Mouse (Mus musculus) intestine, embryonic 15.5 days (tissue): ENCODE measurements around the gene Rbm20. TPM values are rescaled to one million over a fixed set of nuclear protein-coding genes. Genes with fewer than 3 reads are reported as not detected.

ENCODE experiments used
- ATAC-seq: fragments of 200-750 bp; cut with Nextera tagmentation; 2 replicates; pipeline ENCODE4 v1.8.0; 2017; ENCODE audit warnings: moderate TSS enrichment, moderate library complexity
- H3K27ac ChIP-seq: fragments of 300-500 bp; sonication (generic); 2 replicates; pipeline ENCODE4 v1.5.1; 2015; ENCODE audit warnings: mild to moderate bottlenecking, inconsistent platforms
- H3K27me3 ChIP-seq: fragments of 300-500 bp; sonication (generic); replicated peaks from 2 replicates; pipeline ENCODE4 v1.6.1; 2015; ENCODE audit warnings: inconsistent platforms
- H3K36me3 ChIP-seq: fragments of 300-500 bp; sonication (generic); 2 replicates; pipeline ENCODE4 v1.6.1; 2015; ENCODE audit warnings: inconsistent platforms
- H3K4me1 ChIP-seq: fragments of 300-500 bp; sonication (generic); replicated peaks from 2 replicates; pipeline ENCODE4 v1.6.1; 2015; ENCODE audit warnings: inconsistent platforms
- H3K4me2 ChIP-seq: fragments of 300-500 bp; sonication (generic); replicated peaks from 2 replicates; pipeline ENCODE4 v1.6.1; 2015; ENCODE audit warnings: mild to moderate bottlenecking, inconsistent platforms
- H3K4me3 ChIP-seq: fragments of 300-500 bp; sonication (generic); replicated peaks from 2 replicates; pipeline ENCODE4 v1.5.1; 2015; ENCODE audit warnings: inconsistent platforms
- H3K9ac ChIP-seq: fragments of 300-500 bp; sonication (generic); 2 replicates; pipeline ENCODE4 v1.6.1; 2015; ENCODE audit warnings: inconsistent platforms
- H3K9me3 ChIP-seq: fragments of 300-500 bp; sonication (generic); 2 replicates; pipeline ENCODE4 v1.6.1; 2016; ENCODE audit warnings: inconsistent platforms
- WGBS: fragments of 180-500 bp; shearing (Covaris S2); methylation state at CpG from one replicate; pipeline ENCODE4 v1.1.7; 2015; 5-methylcytosine and 5-hydroxymethylcytosine counted together
- polyA plus RNA-seq: library from polyadenylated mRNA; unstranded; fragments of >200 nt; fragmentation: Nextera tagmentation; extraction: Ambion mirVana; gene quantifications from 2 replicates; pipeline ENCODE4 v1.2.1, GENCODE M21; 2015

Rbm20 gene
- polyA plus RNA-seq, 1 experiment from 2014 or later: 0.77 TPM

GRCm38 (mm10) chr19:53819299-53819698 is 142.2 kb downstream of the Rbm20 start:
- Histone ChIP-seq H3K27ac (no peak overlapping the region), H3K4me1 (peaks cover 14% of the 10 kb centered on the region; the same call in 1 of the 2 replicates), H3K4me3 (no peak overlapping the region), H3K36me3 (no peaks in the 10 kb centered on the region), H3K9ac (no peak overlapping the region), H3K4me2 (no peak overlapping the region), H3K27me3 (no peaks in the 10 kb centered on the region), H3K9me3 (no peaks in the 10 kb centered on the region)
- WGBS: 62% methylated on average over 6 of the region's 6 CpGs
- ATAC-seq: no peak

- WGBS: 55% methylated on average over 13 of the region's 13 CpGs
- ATAC-seq: 0 out of 2 replicates have a peak, but pooled peaks have one; percentile 33
- H3K4me1 ChIP-seq: peaks cover 14% of the 10 kb centered on the region; the same call in 1 of the 2 replicates
Observed at GRCm38 (mm10) chr19:53821241-53822120, 144.4 kb downstream of the Rbm20 start.

DNA sequence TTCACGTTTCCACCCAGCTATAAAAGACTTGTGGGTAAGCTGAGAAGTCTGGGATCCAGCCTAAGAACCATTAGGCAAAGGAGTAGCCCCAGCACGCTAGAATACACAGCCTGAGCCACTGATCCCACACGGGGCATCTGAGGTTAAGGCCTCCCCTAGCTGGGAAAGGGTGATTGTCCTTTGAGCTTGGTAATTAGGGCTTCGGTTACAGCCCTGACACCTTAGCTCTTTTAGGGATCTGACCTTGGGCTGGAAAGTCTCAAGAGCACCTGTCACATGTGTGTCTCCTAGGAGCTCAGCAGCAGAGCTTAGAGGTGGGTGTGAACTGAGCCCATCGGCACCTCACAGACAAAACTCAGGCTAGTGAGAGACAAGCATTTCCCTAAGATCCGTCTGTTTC is 146.7 kb downstream of the Rbm20 start:
- WGBS: 30% methylated on average over 6 of the region's 6 CpGs
- no peaks in the 10 kb centered on the region for H3K9me3 ChIP-seq
- no peak overlapping the region for H3K9ac ChIP-seq
- no peak overlapping the region for H3K4me2 ChIP-seq
- H3K4me1 ChIP-seq: peaks cover 12% of the 10 kb centered on the region; the same call in 1 of the 2 replicates
- ATAC-seq: 0 out of 2 replicates have a peak, but pooled peaks have one; percentile 21
- no peak overlapping the region for H3K4me3 ChIP-seq
- H3K27me3 ChIP-seq: no peaks in the 10 kb centered on the region
- H3K36me3 ChIP-seq: no peaks in the 10 kb centered on the region
- no peak overlapping the region for H3K27ac ChIP-seq

More at GRCm38 (mm10) chr19:53821241-53822120, 144.4 kb downstream of the Rbm20 start:
- no peaks in the 10 kb centered on the region for H3K9me3 ChIP-seq
- H3K9ac ChIP-seq: no peak overlapping the region
- no peak overlapping the region for H3K4me3 ChIP-seq
- no peak overlapping the region for H3K27ac ChIP-seq
- H3K36me3 ChIP-seq: no peaks in the 10 kb centered on the region
- H3K4me2 ChIP-seq: no peak overlapping the region
- H3K27me3 ChIP-seq: no peaks in the 10 kb centered on the region

GRCm38 (mm10) chr19:53824872-53825680 is 148.0 kb downstream of the Rbm20 start:
- H3K36me3 ChIP-seq: no peaks in the 10 kb centered on the region
- H3K4me3 ChIP-seq: peak overlapping the region; percentile 23
- H3K9ac ChIP-seq: 0 out of 2 replicates have a peak overlapping the region, but pooled peaks have one; percentile 21
- H3K27ac ChIP-seq: no peak overlapping the region
- H3K9me3 ChIP-seq: no peaks in the 10 kb centered on the region
- peak overlapping the region; percentile 46 for H3K4me2 ChIP-seq
- H3K4me1 ChIP-seq: peaks cover 12% of the 10 kb centered on the region; the same call in 1 of the 2 replicates
- H3K27me3 ChIP-seq: no peaks in the 10 kb centered on the region
- peak; percentile 69 for ATAC-seq
- 62% methylated on average over 21 of the region's 21 CpGs for WGBS

DNA sequence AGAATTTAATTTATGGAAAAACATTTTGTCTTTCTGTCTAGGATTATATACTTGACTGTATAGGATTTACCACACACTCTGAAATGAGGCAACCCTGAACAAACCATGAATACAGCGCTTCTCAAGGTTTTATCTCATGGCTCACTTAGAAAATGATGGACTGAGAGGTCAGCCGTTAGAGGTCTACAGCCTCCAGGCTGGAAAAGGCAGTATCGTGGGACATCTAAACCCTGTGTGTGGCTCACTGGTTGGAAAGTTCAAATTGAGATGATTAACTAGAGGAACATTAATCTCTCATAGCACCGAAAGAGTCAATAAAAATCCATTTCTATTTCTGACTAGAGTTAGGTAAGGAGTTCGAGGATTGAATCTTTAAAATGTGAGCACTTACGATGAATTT is 152.9 kb downstream of the Rbm20 start:
- Histone ChIP-seq H3K4me3 (no peak overlapping the region), H3K36me3 (no peaks in the 10 kb centered on the region), H3K27me3 (no peaks in the 10 kb centered on the region), H3K27ac (no peak overlapping the region), H3K4me2 (no peak overlapping the region), H3K4me1 (peaks cover 12% of the 10 kb centered on the region), H3K9me3 (no peaks in the 10 kb centered on the region), H3K9ac (no peak overlapping the region)
- WGBS: 43% methylated on average over 6 of the region's 6 CpGs
- ATAC-seq: no peak

- Histone ChIP-seq H3K36me3 (no peaks in the 10 kb centered on the region), H3K4me1 (peaks cover 12% of the 10 kb centered on the region), H3K9ac (no peak overlapping the region; the same call in 1 of the 2 replicates), H3K4me3 (no peak overlapping the region), H3K4me2 (peak overlapping the region; percentile 11; the same call in 1 of the 2 replicates), H3K9me3 (no peaks in the 10 kb centered on the region), H3K27me3 (no peaks in the 10 kb centered on the region), H3K27ac (peak overlapping the region; percentile 22; the same call in 1 of the 2 replicates)
- ATAC-seq: peak; percentile 88
- WGBS: 10% methylated on average over 8 of the region's 8 CpGs
Observed at GRCm38 (mm10) chr19:53830407-53831163, 153.5 kb downstream of the Rbm20 start.

GRCm38 (mm10) chr19:53831164-53831448 is 154.0 kb downstream of the Rbm20 start:
- H3K9ac ChIP-seq: no peak overlapping the region
- H3K27me3 ChIP-seq: no peaks in the 10 kb centered on the region
- no peaks in the 10 kb centered on the region for H3K36me3 ChIP-seq
- no peak overlapping the region for H3K4me2 ChIP-seq
- ATAC-seq: peak; percentile 8; the same call in 1 of the 2 replicates
- H3K9me3 ChIP-seq: no peaks in the 10 kb centered on the region
- H3K4me3 ChIP-seq: no peak overlapping the region
- H3K27ac ChIP-seq: no peak overlapping the region
- H3K4me1 ChIP-seq: peaks cover 12% of the 10 kb centered on the region
- WGBS: 23% methylated on average over 3 of the region's 3 CpGs

- no peaks in the 10 kb centered on the region for H3K27me3 ChIP-seq
- no peak for ATAC-seq
- H3K27ac ChIP-seq: no peak overlapping the region
- H3K9me3 ChIP-seq: no peaks in the 10 kb centered on the region
- no peak overlapping the region for H3K9ac ChIP-seq
- H3K36me3 ChIP-seq: no peaks in the 10 kb centered on the region
- 39% methylated on average over 7 of the region's 7 CpGs for WGBS
- no peak overlapping the region for H3K4me2 ChIP-seq
- H3K4me1 ChIP-seq: peaks cover 15% of the 10 kb centered on the region
- H3K4me3 ChIP-seq: no peak overlapping the region
Observed at GRCm38 (mm10) chr19:53832512-53832911, 155.4 kb downstream of the Rbm20 start.

DNA sequence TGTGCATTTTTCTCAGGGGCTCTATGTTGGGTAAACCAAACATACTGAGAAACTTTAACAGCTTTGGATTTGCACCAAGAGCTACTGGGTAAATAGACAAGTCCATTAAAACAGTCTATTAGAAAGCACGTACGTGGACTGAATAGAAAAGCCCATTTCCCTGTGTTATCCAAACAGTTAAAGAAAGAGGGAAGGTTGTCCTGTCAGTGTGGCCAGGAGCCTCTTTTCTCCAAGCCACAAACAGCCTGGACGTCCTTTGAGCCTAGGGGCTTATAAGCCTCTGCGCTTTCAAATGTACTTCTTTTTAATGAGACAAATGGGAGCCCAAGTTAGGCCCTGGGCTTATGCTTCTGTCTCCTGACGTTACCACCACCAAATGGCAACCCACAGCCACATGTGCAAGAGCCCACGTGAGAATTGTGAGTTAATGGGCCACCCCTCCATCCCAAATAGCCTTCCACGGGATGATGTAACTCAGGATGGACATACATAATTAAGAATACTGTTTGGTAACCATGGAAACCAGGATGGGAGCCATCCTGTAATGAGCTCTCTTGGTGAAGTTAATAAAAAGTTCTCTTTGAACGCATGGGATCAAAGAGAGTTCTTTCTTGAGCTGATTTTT is 156.8 kb downstream of the Rbm20 start:
- Histone ChIP-seq H3K27me3 (no peaks in the 10 kb centered on the region), H3K4me1 (peaks cover 15% of the 10 kb centered on the region), H3K36me3 (no peaks in the 10 kb centered on the region), H3K4me2 (no peak overlapping the region), H3K9ac (no peak overlapping the region), H3K27ac (no peak overlapping the region), H3K4me3 (no peak overlapping the region), H3K9me3 (no peaks in the 10 kb centered on the region)
- 54% methylated on average over 8 of the region's 8 CpGs for WGBS
- no peak for ATAC-seq

- H3K4me1 ChIP-seq: peaks cover 3% of the 10 kb centered on the region; the same call in 1 of the 2 replicates
- WGBS: 55% methylated on average over 6 of the region's 6 CpGs
- no peak overlapping the region for H3K4me3 ChIP-seq
- peak; percentile 54 for ATAC-seq
- H3K9ac ChIP-seq: no peak overlapping the region
- no peaks in the 10 kb centered on the region for H3K9me3 ChIP-seq
- 0 out of 2 replicates have a peak overlapping the region, but pooled peaks have one; percentile 19 for H3K27ac ChIP-seq
- no peaks in the 10 kb centered on the region for H3K27me3 ChIP-seq
- H3K36me3 ChIP-seq: no peaks in the 10 kb centered on the region
- H3K4me2 ChIP-seq: no peak overlapping the region
Observed at GRCm38 (mm10) chr19:53836569-53837454, 159.7 kb downstream of the Rbm20 start.

DNA sequence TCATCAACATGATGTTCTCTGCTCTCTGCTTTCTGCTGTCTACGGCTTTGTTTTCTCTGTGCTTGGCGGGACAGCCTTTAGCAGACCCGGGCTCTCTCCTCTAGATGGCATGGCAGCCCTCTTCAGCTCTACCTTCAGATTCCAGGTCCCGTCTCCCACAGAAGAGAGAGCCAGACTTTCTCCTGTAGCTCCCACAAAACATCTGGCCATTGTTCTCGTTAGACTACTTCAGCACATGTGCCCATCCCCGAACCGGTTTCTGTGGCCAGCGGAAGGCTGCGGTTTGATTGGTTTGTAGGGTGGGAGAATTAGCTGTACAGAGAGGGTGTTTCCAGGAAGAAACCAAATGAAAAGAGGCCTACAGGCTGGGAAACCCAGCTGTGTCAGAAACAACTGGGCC is 161.7 kb downstream of the Rbm20 start:
- no peak overlapping the region for H3K4me3 ChIP-seq
- H3K9ac ChIP-seq: no peak overlapping the region
- no peak overlapping the region for H3K4me2 ChIP-seq
- no peaks in the 10 kb centered on the region for H3K27me3 ChIP-seq
- H3K4me1 ChIP-seq: peaks cover 3% of the 10 kb centered on the region; the same call in 1 of the 2 replicates
- H3K27ac ChIP-seq: no peak overlapping the region
- H3K9me3 ChIP-seq: no peaks in the 10 kb centered on the region
- H3K36me3 ChIP-seq: no peaks in the 10 kb centered on the region
- ATAC-seq: peak; percentile 54
- 52% methylated on average over 9 of the region's 9 CpGs for WGBS
